Mouse (Mus musculus): ENCODE data around the gene Iqcf5. TPM values are rescaled to one million over a fixed set of nuclear protein-coding genes. Genes with fewer than 3 reads are reported as not detected.

Iqcf5 gene
- polyA plus RNA-seq, 1 experiment from 2014 or later = not detected

DNA sequence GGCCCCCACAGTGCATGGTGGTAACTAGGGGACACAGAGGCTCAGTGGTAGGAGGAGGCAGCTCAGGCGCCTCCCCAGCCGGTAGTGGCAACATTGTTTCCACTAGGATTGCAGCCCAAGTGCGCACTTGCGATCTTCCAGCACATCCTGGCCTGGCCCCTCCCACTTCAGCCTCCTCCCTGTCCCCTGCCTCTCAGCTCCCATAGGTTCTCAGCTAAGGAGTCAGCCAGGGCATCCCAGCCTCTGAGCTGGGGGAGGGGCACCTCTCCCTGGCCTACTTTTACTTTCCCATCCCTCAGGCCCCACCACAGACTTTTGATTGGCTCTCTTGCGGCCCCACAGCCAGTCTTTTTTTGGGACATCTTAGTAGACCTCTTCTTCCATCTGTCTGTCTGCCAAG lies 42.5 kb upstream of the Iqcf5 start:
- H3K36me3 ChIP-seq (ENCODE audit: control insufficient read depth, insufficient read depth, low read length) = no peaks in the 10 kb centered on the region
- 17% methylated on average over 5 of the region's 5 CpGs for WGBS

DNA sequence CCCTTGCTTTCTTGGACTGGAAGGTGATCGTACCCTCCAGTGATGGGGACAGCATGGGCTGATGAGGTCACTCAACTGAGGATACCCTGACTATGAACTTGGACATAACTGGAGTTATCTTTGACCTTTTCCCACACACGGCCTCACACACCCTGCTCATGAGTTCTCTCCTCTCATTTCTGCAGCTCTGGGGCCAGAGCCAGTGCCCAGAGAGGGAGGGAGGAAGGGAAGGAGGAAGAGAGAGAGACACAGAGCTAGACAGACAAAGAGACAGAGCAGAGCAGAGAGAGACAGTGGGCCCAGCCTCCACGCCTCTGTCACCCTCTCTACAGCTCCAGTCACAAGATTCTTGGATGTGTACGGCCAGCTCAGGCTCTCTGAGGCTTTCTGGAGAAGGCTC lies 42.1 kb upstream of the Iqcf5 start:
- Histone ChIP-seq H3K4me1 (ENCODE audit: control insufficient read depth, insufficient read depth, low read length) (0 out of 2 replicates have a peak, but pooled peaks cover 2% of the 10 kb centered on the region), H3K4me3 (ENCODE audit: low read depth, low read length) (no peak overlapping the region), H3K4me2 (ENCODE audit: low read length) (no peak overlapping the region), H3K36me3 (ENCODE audit: control insufficient read depth, insufficient read depth, low read length) (no peaks in the 10 kb centered on the region), H3K9ac (ENCODE audit: low read depth, low read length) (no peak overlapping the region), H3K27me3 (ENCODE audit: control insufficient read depth, insufficient read depth, low read depth, low read length) (0 out of 2 replicates have a peak, but pooled peaks cover 3% of the 10 kb centered on the region), H3K9me3 (replicated peaks; ENCODE audit: control insufficient read depth, low read length, poor library complexity, severe bottlenecking) (no peaks in the 10 kb centered on the region), H3K27ac (ENCODE audit: low read length) (no peak overlapping the region)
- WGBS = 68% methylated on average over 4 of the region's 4 CpGs
- no peak for ATAC-seq

More for the DNA sequence above, 42.5 kb upstream of the Iqcf5 start:
- Histone ChIP-seq H3K9ac (ENCODE audit: low read depth, low read length) (no peak overlapping the region), H3K4me1 (ENCODE audit: control insufficient read depth, insufficient read depth, low read length) (0 out of 2 replicates have a peak, but pooled peaks cover 2% of the 10 kb centered on the region), H3K27me3 (ENCODE audit: control insufficient read depth, insufficient read depth, low read depth, low read length) (0 out of 2 replicates have a peak, but pooled peaks cover 3% of the 10 kb centered on the region), H3K4me2 (ENCODE audit: low read length) (no peak overlapping the region), H3K9me3 (replicated peaks; ENCODE audit: control insufficient read depth, low read length, poor library complexity, severe bottlenecking) (no peaks in the 10 kb centered on the region), H3K27ac (ENCODE audit: low read length) (no peak overlapping the region), H3K4me3 (ENCODE audit: low read depth, low read length) (no peak overlapping the region)
- ATAC-seq = no peak

DNA sequence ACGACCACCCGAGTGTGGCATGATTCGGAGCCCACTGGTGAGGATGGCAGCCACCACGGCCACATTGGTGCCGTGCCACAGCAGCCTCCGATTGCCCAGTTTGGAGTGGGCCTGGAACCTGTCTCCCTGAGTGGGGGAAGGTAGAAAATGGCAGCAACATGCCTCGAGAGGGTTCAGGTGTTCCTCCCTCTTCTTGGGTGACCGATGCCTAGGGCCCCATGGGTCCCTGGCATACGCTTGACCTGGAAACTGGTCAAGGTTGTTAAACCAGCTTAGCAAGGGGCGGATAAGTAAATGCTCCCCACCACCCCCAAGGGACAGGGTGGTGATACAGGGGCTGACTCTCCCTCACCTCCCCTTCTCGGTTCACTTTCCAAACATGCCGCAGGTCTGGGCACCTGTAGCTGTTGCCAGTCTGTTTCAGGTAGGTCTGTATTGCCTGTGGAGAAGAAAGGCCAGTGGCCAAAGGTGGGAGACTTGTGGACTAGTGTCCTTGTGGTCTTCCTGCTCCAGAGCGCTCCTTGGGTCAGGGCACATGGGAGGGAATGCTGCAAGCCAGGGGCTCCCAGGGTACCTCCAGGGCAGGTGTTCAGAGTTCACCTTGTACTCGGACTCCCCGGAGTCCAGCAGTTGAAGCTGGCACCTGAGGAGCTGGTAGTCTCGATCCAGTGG lies 41.2 kb upstream of the Iqcf5 start:
- no peak overlapping the region for H3K4me2 ChIP-seq (ENCODE audit: low read length)
- WGBS = 90% methylated on average over 15 of the region's 16 CpGs
- H3K36me3 ChIP-seq (ENCODE audit: control insufficient read depth, insufficient read depth, low read length) = no peaks in the 10 kb centered on the region
- H3K4me3 ChIP-seq (ENCODE audit: low read depth, low read length) = no peak overlapping the region
- H3K27ac ChIP-seq (ENCODE audit: low read length) = no peak overlapping the region
- peaks cover 8% of the 10 kb centered on the region for H3K4me1 ChIP-seq (ENCODE audit: control insufficient read depth, insufficient read depth, low read length)
- no peak for ATAC-seq
- H3K9ac ChIP-seq (ENCODE audit: low read depth, low read length) = no peak overlapping the region
- no peaks in the 10 kb centered on the region for H3K9me3 ChIP-seq (replicated peaks; ENCODE audit: control insufficient read depth, low read length, poor library complexity, severe bottlenecking)
- 0 out of 2 replicates have a peak, but pooled peaks cover 3% of the 10 kb centered on the region for H3K27me3 ChIP-seq (ENCODE audit: control insufficient read depth, insufficient read depth, low read depth, low read length)

DNA sequence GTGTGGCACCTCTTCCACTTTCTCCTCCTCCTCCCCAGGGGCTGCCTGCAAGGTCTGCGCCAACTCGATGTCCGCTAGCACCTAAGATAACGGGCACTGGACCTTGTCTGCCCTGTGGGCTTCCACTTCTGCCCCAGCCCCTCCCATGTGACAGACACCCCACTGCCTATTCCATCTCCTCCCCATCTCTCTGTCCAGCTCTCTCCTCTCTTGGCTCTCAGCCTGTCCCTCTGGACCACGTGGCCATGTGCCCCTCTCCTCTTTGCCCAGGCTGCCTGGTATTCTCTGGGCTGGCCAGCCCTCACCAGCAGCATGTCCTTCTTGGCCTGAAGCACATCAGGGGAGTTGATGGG lies 40.6 kb upstream of the Iqcf5 start:
- H3K27me3 ChIP-seq (ENCODE audit: control insufficient read depth, insufficient read depth, low read depth, low read length) = 0 out of 2 replicates have a peak, but pooled peaks cover 3% of the 10 kb centered on the region
- H3K9ac ChIP-seq (ENCODE audit: low read depth, low read length) = no peak overlapping the region
- WGBS = 78% methylated on average over 5 of the region's 5 CpGs
- H3K4me3 ChIP-seq (ENCODE audit: low read depth, low read length) = no peak overlapping the region
- no peaks in the 10 kb centered on the region for H3K36me3 ChIP-seq (ENCODE audit: control insufficient read depth, insufficient read depth, low read length)
- no peak for ATAC-seq
- no peak overlapping the region for H3K4me2 ChIP-seq (ENCODE audit: low read length)
- H3K27ac ChIP-seq (ENCODE audit: low read length) = no peak overlapping the region
- H3K4me1 ChIP-seq (ENCODE audit: control insufficient read depth, insufficient read depth, low read length) = peaks cover 10% of the 10 kb centered on the region
- no peaks in the 10 kb centered on the region for H3K9me3 ChIP-seq (replicated peaks; ENCODE audit: control insufficient read depth, low read length, poor library complexity, severe bottlenecking)

DNA sequence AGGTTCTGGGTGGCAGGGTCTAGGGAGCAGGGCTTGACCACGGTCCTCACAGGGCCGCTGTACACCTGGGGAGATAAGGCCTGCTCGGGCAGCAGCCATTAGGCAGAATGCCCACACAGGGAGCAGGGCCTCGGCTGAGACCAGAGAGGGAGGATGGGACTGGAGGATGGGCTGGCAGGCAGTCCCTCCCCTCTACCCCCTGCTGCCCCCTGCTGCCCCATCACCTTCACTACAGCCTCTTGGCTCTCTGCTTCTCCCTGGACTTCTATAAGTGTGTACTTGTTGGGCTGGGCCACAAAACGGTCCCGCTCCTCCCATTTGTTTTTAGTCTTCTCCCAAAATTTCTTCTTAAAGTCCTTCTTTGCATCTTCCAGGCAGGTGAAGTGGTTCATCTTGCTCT lies 39.9 kb upstream of the Iqcf5 start:
- no peak overlapping the region for H3K4me2 ChIP-seq (ENCODE audit: low read length)
- no peak for ATAC-seq
- no peaks in the 10 kb centered on the region for H3K9me3 ChIP-seq (replicated peaks; ENCODE audit: control insufficient read depth, low read length, poor library complexity, severe bottlenecking)
- H3K27ac ChIP-seq (ENCODE audit: low read length) = no peak overlapping the region
- no peaks in the 10 kb centered on the region for H3K36me3 ChIP-seq (ENCODE audit: control insufficient read depth, insufficient read depth, low read length)
- H3K4me1 ChIP-seq (ENCODE audit: control insufficient read depth, insufficient read depth, low read length) = peaks cover 10% of the 10 kb centered on the region
- no peak overlapping the region for H3K9ac ChIP-seq (ENCODE audit: low read depth, low read length)
- H3K4me3 ChIP-seq (ENCODE audit: low read depth, low read length) = no peak overlapping the region
- H3K27me3 ChIP-seq (ENCODE audit: control insufficient read depth, insufficient read depth, low read depth, low read length) = 0 out of 2 replicates have a peak, but pooled peaks cover 3% of the 10 kb centered on the region
- WGBS = 6% methylated on average over 6 of the region's 6 CpGs

DNA sequence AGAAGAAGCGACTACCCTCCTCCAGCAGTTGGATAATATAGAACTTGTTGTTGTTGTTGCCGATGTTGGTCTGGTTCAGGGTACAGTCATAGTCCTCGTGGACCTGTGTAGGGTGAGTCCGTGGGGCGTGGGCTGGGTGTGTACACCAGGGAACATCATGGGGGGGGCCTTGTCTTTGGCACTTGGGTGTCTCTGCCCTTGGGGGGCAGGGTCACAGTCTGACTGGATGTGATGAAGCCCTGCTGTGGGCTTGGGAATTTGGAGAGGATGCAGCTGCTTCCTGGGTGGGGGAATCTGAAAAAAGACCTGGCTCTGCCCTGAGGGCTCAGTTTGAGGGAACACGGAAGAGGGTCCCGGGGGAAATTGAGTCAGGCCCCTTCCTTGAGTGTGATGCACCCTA lies 39.3 kb upstream of the Iqcf5 start:
- no peaks in the 10 kb centered on the region for H3K36me3 ChIP-seq (ENCODE audit: control insufficient read depth, insufficient read depth, low read length)
- H3K4me2 ChIP-seq (ENCODE audit: low read length) = no peak overlapping the region
- H3K27me3 ChIP-seq (ENCODE audit: control insufficient read depth, insufficient read depth, low read depth, low read length) = 0 out of 2 replicates have a peak, but pooled peaks cover 3% of the 10 kb centered on the region
- 64% methylated on average over 7 of the region's 7 CpGs for WGBS
- no peaks in the 10 kb centered on the region for H3K9me3 ChIP-seq (replicated peaks; ENCODE audit: control insufficient read depth, low read length, poor library complexity, severe bottlenecking)
- no peak overlapping the region for H3K9ac ChIP-seq (ENCODE audit: low read depth, low read length)
- no peak overlapping the region for H3K4me3 ChIP-seq (ENCODE audit: low read depth, low read length)
- H3K4me1 ChIP-seq (ENCODE audit: control insufficient read depth, insufficient read depth, low read length) = peaks cover 10% of the 10 kb centered on the region
- ATAC-seq = no peak
- no peak overlapping the region for H3K27ac ChIP-seq (ENCODE audit: low read length)

DNA sequence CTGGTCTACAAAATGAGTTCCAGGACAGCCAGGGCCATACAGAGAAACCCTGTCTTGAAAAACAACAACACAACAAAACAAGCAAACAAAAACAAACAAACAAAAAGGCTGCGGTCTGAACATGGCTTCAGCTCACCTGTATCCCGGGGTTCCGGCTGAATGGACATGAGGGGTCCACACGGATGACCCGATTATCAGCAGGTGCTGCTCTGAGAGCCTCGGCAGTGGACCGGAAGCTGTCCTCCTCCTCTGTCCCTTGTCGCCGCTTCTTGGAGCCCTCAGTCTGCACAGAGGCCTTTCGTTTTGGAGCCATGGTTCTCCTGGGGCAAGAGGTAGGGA lies 38.7 kb upstream of the Iqcf5 start, which contains the start of gene Rrp9:
TSS of gene Rrp9 (plus strand) at position 301 of the 339 bp plus-strand sequence.
- Histone ChIP-seq H3K4me3 (ENCODE audit: low read depth, low read length) (no peak within 1 kb of the TSS), H3K27me3 (ENCODE audit: control insufficient read depth, insufficient read depth, low read depth, low read length) (0 out of 2 replicates have a peak, but pooled peaks cover 3% of the 10 kb centered on the region), H3K4me2 (ENCODE audit: low read length) (peak within 1 kb of the TSS; percentile 39; the same call in 1 of the 2 replicates), H3K27ac (ENCODE audit: low read length) (no peak within 1 kb of the TSS; the same call in 1 of the 2 replicates), H3K9me3 (replicated peaks; ENCODE audit: control insufficient read depth, low read length, poor library complexity, severe bottlenecking) (no peaks in the 10 kb centered on the region), H3K9ac (ENCODE audit: low read depth, low read length) (no peak within 1 kb of the TSS), H3K36me3 (ENCODE audit: control insufficient read depth, insufficient read depth, low read length) (peaks cover under 1% of the 10 kb centered on the region; the same call in 1 of the 2 replicates), H3K4me1 (ENCODE audit: control insufficient read depth, insufficient read depth, low read length) (peaks cover 10% of the 10 kb centered on the region)
- 90% methylated on average over 10 of the region's 10 CpGs for WGBS
- ATAC-seq = no peak

DNA sequence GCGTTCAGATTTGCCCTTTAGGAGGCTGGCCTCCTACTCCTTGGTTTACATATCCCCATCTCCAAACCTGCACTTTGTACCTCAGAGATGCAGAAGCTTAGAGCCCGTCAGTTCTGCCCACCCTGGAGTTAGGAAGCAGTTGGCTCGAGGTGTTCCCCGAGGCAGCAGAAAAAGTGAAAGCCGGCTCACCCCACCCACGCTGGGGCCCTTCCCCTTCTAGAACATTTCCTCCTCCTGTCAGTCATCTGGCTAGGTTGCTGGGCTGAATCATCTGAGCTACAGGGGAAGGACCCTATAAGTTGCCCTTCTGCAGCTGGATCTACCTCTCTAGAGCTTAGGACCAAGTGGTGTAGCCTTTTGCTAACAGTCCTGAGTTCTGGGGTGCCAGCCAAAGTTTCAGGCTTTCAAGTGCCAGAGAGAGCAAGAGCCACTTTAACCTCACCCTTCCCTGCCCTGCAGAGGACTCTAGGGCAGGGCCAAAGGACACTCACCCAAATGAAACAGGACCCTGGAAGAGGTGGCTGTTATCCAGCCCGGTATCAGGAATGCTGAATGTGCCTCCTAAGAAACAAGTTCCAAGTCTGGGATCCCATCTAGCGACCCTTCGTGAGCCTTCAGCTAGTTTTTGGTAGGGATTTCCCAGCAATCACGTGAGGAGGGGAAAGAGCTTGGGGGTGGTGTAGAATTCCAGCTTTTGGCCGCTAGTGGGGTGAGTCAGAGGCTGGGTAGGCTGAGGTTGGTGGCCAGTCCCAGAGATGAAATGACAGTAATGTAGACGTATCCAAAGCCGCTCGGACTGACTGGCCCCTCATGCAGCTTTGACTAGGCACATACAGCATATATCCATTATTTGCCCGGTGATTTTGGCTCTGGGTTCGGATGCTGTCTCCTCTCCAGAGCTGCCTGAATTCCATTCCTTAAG lies 38.1 kb upstream of the Iqcf5 start:
- Histone ChIP-seq H3K4me2 (ENCODE audit: low read length) (peak overlapping the region; percentile 39; the same call in 1 of the 2 replicates), H3K27ac (ENCODE audit: low read length) (no peak overlapping the region; the same call in 1 of the 2 replicates), H3K4me1 (ENCODE audit: control insufficient read depth, insufficient read depth, low read length) (peaks cover 10% of the 10 kb centered on the region), H3K36me3 (ENCODE audit: control insufficient read depth, insufficient read depth, low read length) (peaks cover 6% of the 10 kb centered on the region; the same call in 1 of the 2 replicates), H3K4me3 (ENCODE audit: low read depth, low read length) (no peak overlapping the region), H3K9me3 (replicated peaks; ENCODE audit: control insufficient read depth, low read length, poor library complexity, severe bottlenecking) (no peaks in the 10 kb centered on the region), H3K27me3 (ENCODE audit: control insufficient read depth, insufficient read depth, low read depth, low read length) (0 out of 2 replicates have a peak, but pooled peaks cover under 1% of the 10 kb centered on the region), H3K9ac (ENCODE audit: low read depth, low read length) (no peak overlapping the region)
- ATAC-seq = no peak; the same call in 1 of the 2 replicates
- WGBS = 34% methylated on average over 16 of the region's 16 CpGs

All from midbrain, embryonic 16.5 days (tissue).